Mouse (Mus musculus) adipocyte (in vitro differentiated cells): ENCODE measurements around the gene Hcrtr2.

Experiments
- DNase-seq: peaks from one replicate; pipeline ENCODE4 v3.0.0-alpha.2; 2016; ENCODE audit warnings: low spot score

The Hcrtr2 gene

GRCm38 (mm10) chr9:76323756-76324155 is at the start of gene Hcrtr2:
Gene Hcrtr2, minus strand, starts transcription at chr9:76323856.
- DNase-seq = no peak

GRCm38 (mm10) chr9:76364874-76365273 is 41.2 kb upstream of the Hcrtr2 start:
- no peak for DNase-seq

GRCm38 (mm10) chr9:76360374-76360773 is 36.7 kb upstream of the Hcrtr2 start:
- no peak for DNase-seq

GRCm38 (mm10) chr9:76352346-76352745 is 28.7 kb upstream of the Hcrtr2 start:
- DNase-seq = no peak

GRCm38 (mm10) chr9:76347298-76347697 is 23.6 kb upstream of the Hcrtr2 start:
- no peak for DNase-seq

- DNase-seq = no peak
These were observed 7.4 kb upstream of the Hcrtr2 start for GRCm38 (mm10) chr9:76331081-76331480.

- DNase-seq = no peak
These were observed 412 bp downstream of the Hcrtr2 start for GRCm38 (mm10) chr9:76323186-76323701.

- DNase-seq = no peak
These were observed 1.3 kb downstream of the Hcrtr2 start for GRCm38 (mm10) chr9:76322122-76323052.

GRCm38 (mm10) chr9:76321589-76321988 is 2.1 kb downstream of the Hcrtr2 start:
- no peak for DNase-seq

GRCm38 (mm10) chr9:76320755-76321154 is 2.9 kb downstream of the Hcrtr2 start:
- DNase-seq = no peak

GRCm38 (mm10) chr9:76318302-76318701 is 5.4 kb downstream of the Hcrtr2 start:
- no peak for DNase-seq

- no peak for DNase-seq
These were observed 8.6 kb downstream of the Hcrtr2 start for GRCm38 (mm10) chr9:76315096-76315495.

GRCm38 (mm10) chr9:76313921-76314320 is 9.7 kb downstream of the Hcrtr2 start:
- DNase-seq = no peak

- DNase-seq = no peak
These were observed 11.4 kb downstream of the Hcrtr2 start for GRCm38 (mm10) chr9:76312221-76312620.

- no peak for DNase-seq
These were observed 32.3 kb downstream of the Hcrtr2 start for GRCm38 (mm10) chr9:76291384-76291783.

- no peak for DNase-seq
These were observed 52.8 kb downstream of the Hcrtr2 start for GRCm38 (mm10) chr9:76270886-76271285.

- DNase-seq = no peak
These were observed 65.9 kb downstream of the Hcrtr2 start for GRCm38 (mm10) chr9:76257731-76258130.

- no peak for DNase-seq
These were observed 71.1 kb downstream of the Hcrtr2 start for GRCm38 (mm10) chr9:76252544-76252943.

- no peak for DNase-seq
These were observed 71.5 kb downstream of the Hcrtr2 start for GRCm38 (mm10) chr9:76252109-76252508.

GRCm38 (mm10) chr9:76242322-76242721 is 81.3 kb downstream of the Hcrtr2 start:
- no peak for DNase-seq

GRCm38 (mm10) chr9:76237946-76238345 is 85.7 kb downstream of the Hcrtr2 start:
- no peak for DNase-seq

GRCm38 (mm10) chr9:76237243-76237642 is 86.4 kb downstream of the Hcrtr2 start:
- no peak for DNase-seq

- DNase-seq = peak; percentile 64
These were observed 87.0 kb downstream of the Hcrtr2 start for GRCm38 (mm10) chr9:76236626-76237025.
